ENCODE assay signal across 13 mouse cellular contexts in the genomic region with DNA sequence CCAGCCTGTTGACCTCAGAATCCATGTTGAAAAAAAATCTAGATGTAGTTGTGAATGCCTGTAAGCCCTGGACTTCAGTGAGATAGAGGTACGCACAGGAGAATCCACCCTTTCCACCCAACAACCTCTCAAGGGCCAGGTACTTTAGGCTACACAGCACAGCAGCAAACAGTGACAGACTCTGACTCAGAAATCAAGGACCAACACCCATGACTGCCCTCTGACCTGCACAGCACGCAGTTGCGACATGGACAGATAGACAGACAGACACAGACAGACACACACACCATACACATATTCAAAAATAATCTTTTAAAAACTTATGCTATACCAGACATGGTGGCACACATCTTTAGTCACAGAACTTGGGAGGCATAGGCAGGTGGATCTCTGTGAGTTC.
"Had no signal": no experiment of that assay in that cellular context is flagged by ENCODE, and none has a peak within 500 bp of the region (broad histone marks: within the 10 kb centered on the region; RNA-seq: fewer than 3 reads in every experiment).

No protein-coding gene starts in this region.

- H3K27me3 ChIP-seq: limb, embryonic 12.5 days; lung, embryonic 15.5 days; megakaryocyte, embryonic 14.5 days; midbrain, embryonic 15.5 days; neural tube, embryonic 12.5 days had no signal

- H3K4me2 ChIP-seq: limb, embryonic 12.5 days; lung, embryonic 15.5 days; midbrain, embryonic 11.5 days; midbrain, embryonic 15.5 days; neural tube, embryonic 12.5 days had no signal

- H3K9me3 ChIP-seq: limb, embryonic 12.5 days; lung, embryonic 15.5 days; megakaryocyte, embryonic 14.5 days; midbrain, embryonic 15.5 days; neural tube, embryonic 12.5 days had no signal

- H3K9ac ChIP-seq: limb, embryonic 12.5 days; liver, postnatal 0 days; lung, embryonic 15.5 days; midbrain, embryonic 15.5 days; neural tube, embryonic 12.5 days had no signal

- H3K36me3 ChIP-seq: limb, embryonic 12.5 days; lung, embryonic 15.5 days; midbrain, embryonic 15.5 days; neural tube, embryonic 12.5 days had no signal

- H3K4me1 ChIP-seq: limb, embryonic 12.5 days; midbrain, embryonic 15.5 days; neural tube, embryonic 12.5 days had no signal

- H3K27ac ChIP-seq: limb, embryonic 12.5 days; lung, embryonic 15.5 days; midbrain, embryonic 15.5 days; neural tube, embryonic 12.5 days had no signal

- DNase-seq: kidney, adult 11 months; kidney, postnatal 10 days; layer of hippocampus, postnatal 36 days; liver; liver, postnatal 0 days; lung, postnatal 14 days; thymus, postnatal 25 days had no signal

- H3K4me3 ChIP-seq: limb, embryonic 12.5 days; lung, embryonic 15.5 days; midbrain, embryonic 15.5 days; neural tube, embryonic 12.5 days had no signal

- ATAC-seq: liver, postnatal 0 days; midbrain, embryonic 15.5 days had no signal
